Mouse (Mus musculus) liver, embryonic 14.5 days (tissue): ENCODE results near the gene Tec.
A peak's percentile ranks its signal among the peaks of the same experiment; 100 is the strongest.

Source experiments
- CTCF ChIP-seq: IDR thresholded peaks from 2 replicates; pipeline ENCODE4 v1.5.1; 2016; ENCODE audit warnings: antibody characterized with exemption, low read depth, control low read depth
- EP300 ChIP-seq: IDR thresholded peaks from 2 replicates; pipeline ENCODE4 v1.6.1; 2016; ENCODE audit warnings: antibody characterized with exemption, low read depth

DNA sequence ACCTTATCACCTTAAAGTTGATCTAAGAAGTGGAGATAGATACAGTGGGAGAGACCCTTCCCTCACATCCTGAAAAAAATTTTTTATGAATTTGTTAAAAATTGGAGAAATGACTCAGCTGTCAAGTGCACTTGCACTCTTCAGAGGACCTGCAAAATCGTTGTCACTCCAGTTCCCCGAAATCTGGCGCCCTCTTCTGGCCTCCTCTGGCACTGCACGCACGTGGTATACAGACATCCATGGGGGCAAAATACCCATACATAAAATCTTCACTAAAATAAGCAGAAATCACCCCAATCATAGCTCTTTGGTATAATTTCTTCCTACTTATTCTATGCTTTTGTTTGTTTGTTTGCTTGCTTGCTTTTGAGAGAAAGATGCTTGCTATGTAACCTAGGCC is 25.7 kb upstream of the Tec start:
- TF ChIP-seq CTCF (peak; percentile 83), EP300 (no peak)
